Comparison of ENCODE assay signal across 23 mouse cellular contexts in genomic region chr1:162302480-162302879, GRCm38 (mm10).
DNase-seq lines count a peak whose midpoint lies in the region; ATAC-seq and TF ChIP-seq lines count a peak whose summit lies in the region.
"Had no signal": no experiment of that assay in that cellular context is flagged by ENCODE, and none has a peak within 500 bp of the region (broad histone marks: within the 10 kb centered on the region; RNA-seq: fewer than 3 reads in every experiment).

No protein-coding gene starts in this region.

- TF ChIP-seq POLR2A in limb, embryonic 14.5 days (IDR thresholded peaks at IDR 0.05; ENCODE audit: borderline replicate concordance, extremely low read depth, insufficient read depth, insufficient read length): no peak

- no peak overlapping the region for H3K9ac ChIP-seq in kidney, embryonic 15.5 days
- no peak overlapping the region for H3K9ac ChIP-seq in embryonic facial prominence, embryonic 15.5 days
- no peak overlapping the region for H3K9ac ChIP-seq in limb, embryonic 14.5 days (ENCODE audit: low read depth, low read length, severe bottlenecking)
- H3K9ac ChIP-seq: forebrain, embryonic 15.5 days; liver, embryonic 15.5 days; neural tube, embryonic 15.5 days had no signal

- DNase-seq in kidney, postnatal 10 days: no peak
- DNase-seq in embryo, embryonic 11 days: peak; percentile 31
- no peak for DNase-seq in limb, embryonic 14.5 days (ENCODE audit: low spot score)
- no peak for DNase-seq in MN1 (ENCODE audit: low spot score)
- no peak for DNase-seq in right cerebral cortex, postnatal 4 days
- no peak for DNase-seq in layer of hippocampus, postnatal 36 days
- DNase-seq: adrenal gland, postnatal 14 days; B cell, adult 2 months; cerebellum, adult 2 months; cerebellum, postnatal 25 days; kidney, adult 18-20 months; liver; right cerebral cortex, adult 18-20 months; thymus, postnatal 14 days had no signal

- no peaks in the 10 kb centered on the region for H3K36me3 ChIP-seq in kidney, embryonic 15.5 days
- H3K36me3 ChIP-seq in embryonic facial prominence, embryonic 15.5 days: no peaks in the 10 kb centered on the region
- no peaks in the 10 kb centered on the region for H3K36me3 ChIP-seq in limb, embryonic 14.5 days (ENCODE audit: control insufficient read depth, insufficient read depth, low read length)
- H3K36me3 ChIP-seq: forebrain, embryonic 15.5 days; heart, embryonic 10.5 days; liver, embryonic 15.5 days; midbrain, embryonic 10.5 days had no signal

- no peaks in the 10 kb centered on the region for H3K9me3 ChIP-seq in kidney, embryonic 15.5 days (replicated peaks)
- H3K9me3 ChIP-seq in embryonic facial prominence, embryonic 15.5 days (replicated peaks): no peaks in the 10 kb centered on the region
- H3K9me3 ChIP-seq in limb, embryonic 14.5 days (ENCODE audit: control insufficient read depth, low read length): no peaks in the 10 kb centered on the region
- H3K9me3 ChIP-seq: forebrain, embryonic 15.5 days; heart, embryonic 10.5 days; liver, embryonic 15.5 days; midbrain, embryonic 10.5 days; neural tube, embryonic 15.5 days had no signal

- peaks cover 15% of the 10 kb centered on the region for H3K4me1 ChIP-seq in kidney, embryonic 15.5 days
- peaks cover 31% of the 10 kb centered on the region for H3K4me1 ChIP-seq in embryonic facial prominence, embryonic 15.5 days
- H3K4me1 ChIP-seq in limb, embryonic 14.5 days (ENCODE audit: control insufficient read depth, insufficient read depth, low read length): peaks cover 42% of the 10 kb centered on the region
- H3K4me1 ChIP-seq: heart, embryonic 10.5 days; liver, embryonic 15.5 days; midbrain, embryonic 10.5 days had no signal

- H3K4me3 ChIP-seq in kidney, embryonic 15.5 days (replicated peaks): no peak overlapping the region
- no peak overlapping the region for H3K4me3 ChIP-seq in embryonic facial prominence, embryonic 15.5 days (replicated peaks)
- no peak overlapping the region for H3K4me3 ChIP-seq in limb, embryonic 14.5 days (replicated peaks; ENCODE audit: low read length)
- H3K4me3 ChIP-seq: forebrain, embryonic 15.5 days; heart, embryonic 10.5 days; liver, embryonic 15.5 days; midbrain, embryonic 10.5 days; neural tube, embryonic 15.5 days had no signal

- H3K27me3 ChIP-seq in kidney, embryonic 15.5 days: no peaks in the 10 kb centered on the region
- H3K27me3 ChIP-seq in embryonic facial prominence, embryonic 15.5 days: no peaks in the 10 kb centered on the region
- no peaks in the 10 kb centered on the region for H3K27me3 ChIP-seq in limb, embryonic 14.5 days (ENCODE audit: control insufficient read depth, insufficient read depth, low read length)
- H3K27me3 ChIP-seq: forebrain, embryonic 15.5 days; liver, embryonic 15.5 days; neural tube, embryonic 15.5 days had no signal

- 33% methylated on average over 4 of the region's 4 CpGs for WGBS in kidney, embryonic 15.5 days
- WGBS in embryonic facial prominence, embryonic 15.5 days: 45% methylated on average over 4 of the region's 4 CpGs
- WGBS in limb, embryonic 14.5 days: 30% methylated on average over 4 of the region's 4 CpGs

- 0 out of 2 replicates have a peak overlapping the region, but pooled peaks have one; percentile 7 for H3K4me2 ChIP-seq in kidney, embryonic 15.5 days
- H3K4me2 ChIP-seq in embryonic facial prominence, embryonic 15.5 days (replicated peaks): no peak overlapping the region
- no peak overlapping the region for H3K4me2 ChIP-seq in limb, embryonic 14.5 days (replicated peaks; ENCODE audit: low read depth, low read length, severe bottlenecking)
- H3K4me2 ChIP-seq: forebrain, embryonic 15.5 days; liver, embryonic 15.5 days; neural tube, embryonic 15.5 days had no signal

- no peak; the same call in 1 of the 2 replicates for ATAC-seq in kidney, embryonic 15.5 days (replicated peaks; ENCODE audit: low FRiP score)
- no peak for ATAC-seq in embryonic facial prominence, embryonic 15.5 days (ENCODE audit: insufficient number of reproducible peaks, low FRiP score, low TSS enrichment, low read depth)
- ATAC-seq in limb, embryonic 14.5 days (ENCODE audit: low FRiP score, low read depth): peak; percentile 28; the same call in 1 of the 2 replicates
- ATAC-seq: forebrain, embryonic 15.5 days; hindbrain, embryonic 16.5 days had no signal

- H3K27ac ChIP-seq in kidney, embryonic 15.5 days: peak overlapping the region; percentile 60
- H3K27ac ChIP-seq in embryonic facial prominence, embryonic 15.5 days (replicated peaks): peak overlapping the region; percentile 55
- peak overlapping the region; percentile 70 for H3K27ac ChIP-seq in limb, embryonic 14.5 days (replicated peaks; ENCODE audit: low read depth, low read length)
- H3K27ac ChIP-seq: forebrain, embryonic 15.5 days; heart, embryonic 10.5 days; liver, embryonic 15.5 days; macrophage; midbrain, embryonic 10.5 days; neural tube, embryonic 15.5 days had no signal
